Mouse (Mus musculus): ENCODE measurements around the gene Krtap9-3.

DNA sequence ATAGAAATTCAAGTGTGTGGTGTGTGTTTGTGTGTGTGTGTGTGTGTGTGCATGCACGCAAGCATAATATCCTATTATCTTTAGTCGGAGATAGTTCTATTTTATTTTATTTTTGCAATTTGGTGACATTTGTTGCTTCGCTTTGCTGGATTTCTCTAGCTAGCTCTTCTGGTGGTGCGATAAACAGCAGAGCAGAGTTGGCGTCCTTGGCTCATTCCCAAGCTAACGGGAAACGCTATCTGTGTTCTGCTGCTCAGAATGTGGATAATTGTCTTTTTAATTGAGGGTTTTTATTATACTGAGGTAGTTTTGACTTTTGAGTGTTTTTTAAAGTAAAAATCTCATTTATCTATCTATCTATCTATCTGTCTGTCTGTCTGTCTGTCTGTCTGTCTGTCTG, 12.8 kb downstream of the Krtap9-3 start:
- TF ChIP-seq POLR2A (IDR thresholded peaks at IDR 0.05; ENCODE audit: borderline replicate concordance, low read depth, low read length) (no peak), CTCF (IDR thresholded peaks at IDR 0.05; ENCODE audit: low read depth, low read length) (no peak)
